Mouse (Mus musculus) spleen, adult 2 months (tissue): ENCODE data around the gene Ino80e. TPM values are rescaled to one million over a fixed set of nuclear protein-coding genes. Genes with fewer than 3 reads are reported as not detected.

Source experiments
- DNase-seq, 2 experiments: peaks; one replicate each; pipeline versions ENCODE4 v3.0.0 to v3.0.0-alpha.2; 2012 to 2021; ENCODE audit warnings: low spot score in 2 of 2, low read depth in 1 of 2
- H3K27ac ChIP-seq: fragments of 200-500 bp; 2 replicates; pipeline ENCODE4 v1.5.1; 2012; ENCODE audit warnings: low read length, inconsistent platforms; ENCODE audit not compliant: insufficient read depth
- H3K27me3 ChIP-seq: fragments of 200-500 bp; 2 replicates; pipeline ENCODE4 v1.6.1; 2012; ENCODE audit warnings: mild to moderate bottlenecking, moderate library complexity, low read length, inconsistent platforms; ENCODE audit not compliant: control insufficient read depth, insufficient read depth
- H3K36me3 ChIP-seq: fragments of 200-500 bp; 2 replicates; pipeline ENCODE4 v1.6.1; 2012; ENCODE audit warnings: mild to moderate bottlenecking, low read length, inconsistent platforms; ENCODE audit not compliant: control insufficient read depth, insufficient read depth
- H3K4me1 ChIP-seq: fragments of 200-500 bp; 2 replicates; pipeline ENCODE4 v1.6.1; 2011; ENCODE audit warnings: inconsistent platforms; ENCODE audit not compliant: control insufficient read depth, insufficient read depth, insufficient read length
- H3K4me3 ChIP-seq: fragments of 200-500 bp; 2 replicates; pipeline ENCODE4 v1.5.1; 2011; ENCODE audit warnings: mild to moderate bottlenecking, inconsistent platforms; ENCODE audit not compliant: insufficient read depth, insufficient read length; ENCODE audit errors: extremely low read depth
- CTCF ChIP-seq: fragments of 200-500 bp; IDR thresholded peaks from 2 replicates; pipeline ENCODE4 v1.5.1; 2011; ENCODE audit warnings: mild to moderate bottlenecking, inconsistent platforms; ENCODE audit not compliant: insufficient read depth, insufficient read length, insufficient replicate concordance; ENCODE audit errors: extremely low read depth
- POLR2A ChIP-seq: fragments of 200-500 bp; IDR thresholded peaks from 2 replicates; pipeline ENCODE4 v1.6.1; 2011; ENCODE audit warnings: low read depth, low read length, inconsistent platforms
- WGBS: fragments of 180-500 bp; shearing (Covaris S2); methylation state at CpG from one replicate; pipeline ENCODE4 v1.1.7; 2018; 5-methylcytosine and 5-hydroxymethylcytosine counted together
- polyA plus RNA-seq: library from polyadenylated mRNA; depleted of rRNA; stranded (reverse); fragments of >200 nt; gene quantifications from 2 replicates; pipeline ENCODE4 v1.2.3, GENCODE M21; 2012

Ino80e gene
- polyA plus RNA-seq, 1 experiment = 40.1 TPM

GRCm38 (mm10) chr7:126825952-126826351 lies 36.2 kb downstream of the Ino80e start:
- H3K27me3 ChIP-seq = peaks cover 2% of the 10 kb centered on the region; the same call in 1 of the 2 replicates
- H3K4me1 ChIP-seq = no peaks in the 10 kb centered on the region

GRCm38 (mm10) chr7:126825403-126825802 lies 36.8 kb downstream of the Ino80e start:
- H3K27ac ChIP-seq = no peak overlapping the region
- H3K4me1 ChIP-seq = no peaks in the 10 kb centered on the region
- no peak overlapping the region for H3K4me3 ChIP-seq
- 32% methylated on average over 8 of the region's 8 CpGs for WGBS
- no peak for DNase-seq
- no peak for TF ChIP-seq CTCF
- no peaks in the 10 kb centered on the region for H3K36me3 ChIP-seq
- H3K27me3 ChIP-seq = peaks cover 2% of the 10 kb centered on the region; the same call in 1 of the 2 replicates

More at GRCm38 (mm10) chr7:126825952-126826351, 36.2 kb downstream of the Ino80e start:
- no peak overlapping the region for H3K27ac ChIP-seq
- H3K36me3 ChIP-seq = no peaks in the 10 kb centered on the region
- no peak overlapping the region for H3K4me3 ChIP-seq
- no peak for DNase-seq
- 71% methylated on average over 5 of the region's 5 CpGs for WGBS
- TF ChIP-seq POLR2A (no peak), CTCF (no peak)

GRCm38 (mm10) chr7:126823940-126824339 lies 38.2 kb downstream of the Ino80e start:
- WGBS = 36% methylated on average over 10 of the region's 10 CpGs
- TF ChIP-seq POLR2A = no peak
- TF ChIP-seq CTCF = no peak
- Histone ChIP-seq H3K27me3 (peaks cover 2% of the 10 kb centered on the region; the same call in 1 of the 2 replicates), H3K27ac (no peak overlapping the region), H3K4me1 (no peaks in the 10 kb centered on the region), H3K36me3 (no peaks in the 10 kb centered on the region), H3K4me3 (no peak overlapping the region)
- DNase-seq = no peak

- no peak for DNase-seq
- Histone ChIP-seq H3K36me3 (no peaks in the 10 kb centered on the region), H3K27me3 (peaks cover 2% of the 10 kb centered on the region; the same call in 1 of the 2 replicates), H3K27ac (no peak overlapping the region), H3K4me3 (no peak overlapping the region), H3K4me1 (no peaks in the 10 kb centered on the region)
- TF ChIP-seq CTCF (no peak), POLR2A (no peak)
- 6% methylated on average over 14 of the region's 19 CpGs for WGBS
Observed at GRCm38 (mm10) chr7:126823202-126823711, 38.9 kb downstream of the Ino80e start.

- Histone ChIP-seq H3K4me3 (no peak overlapping the region), H3K4me1 (no peaks in the 10 kb centered on the region), H3K27ac (no peak overlapping the region), H3K27me3 (peaks cover 2% of the 10 kb centered on the region; the same call in 1 of the 2 replicates), H3K36me3 (no peaks in the 10 kb centered on the region)
- WGBS = 65% methylated on average over 9 of the region's 9 CpGs
- TF ChIP-seq POLR2A = no peak
- no peak for TF ChIP-seq CTCF
- no peak for DNase-seq
Observed at GRCm38 (mm10) chr7:126822741-126823140, 39.4 kb downstream of the Ino80e start.

- 32% methylated on average over 7 of the region's 7 CpGs for WGBS
- H3K36me3 ChIP-seq = no peaks in the 10 kb centered on the region
- DNase-seq = peak; percentile 46 to 76
Observed at GRCm38 (mm10) chr7:126821835-126822511, 40.2 kb downstream of the Ino80e start.

GRCm38 (mm10) chr7:126818818-126819217 lies 43.4 kb downstream of the Ino80e start:
- H3K36me3 ChIP-seq = no peaks in the 10 kb centered on the region
- peaks cover 2% of the 10 kb centered on the region; the same call in 1 of the 2 replicates for H3K27me3 ChIP-seq
- no peak overlapping the region for H3K27ac ChIP-seq
- 26% methylated on average over 1 of the region's 1 CpGs for WGBS
- no peaks in the 10 kb centered on the region for H3K4me1 ChIP-seq
- DNase-seq = no peak
- H3K4me3 ChIP-seq = no peak overlapping the region
- no peak for TF ChIP-seq CTCF
- no peak for TF ChIP-seq POLR2A

More at GRCm38 (mm10) chr7:126821835-126822511, 40.2 kb downstream of the Ino80e start:
- H3K27ac ChIP-seq = no peak overlapping the region
- no peak overlapping the region for H3K4me3 ChIP-seq
- no peaks in the 10 kb centered on the region for H3K4me1 ChIP-seq
- TF ChIP-seq POLR2A (no peak), CTCF (peak; percentile 90; the same call in 1 of the 2 replicates)
- peaks cover 2% of the 10 kb centered on the region; the same call in 1 of the 2 replicates for H3K27me3 ChIP-seq
